Mouse (Mus musculus) forebrain, embryonic 11.5 days (tissue): ENCODE data around the gene Nf2. TPM values are rescaled to one million over a fixed set of nuclear protein-coding genes. Genes with fewer than 3 reads are reported as not detected.

Source experiments
- microRNA-seq: library from miRNA; unstranded; fragments of <30 nt; microRNA quantifications from one replicate; pipeline ENCODE4, GENCODE M21; 2016; ENCODE audit not compliant: insufficient number of aligned reads
- polyA plus RNA-seq: library from polyadenylated mRNA; unstranded; fragments of >200 nt; fragmentation: Nextera tagmentation; extraction: Ambion mirVana; gene quantifications from 2 replicates; pipeline ENCODE4 v1.2.1, GENCODE M21; 2014

The Nf2 gene
- polyA plus RNA-seq, 1 experiment from 2014 or later, result 57.4 TPM

Small RNAs within 50 kb of the gene (microRNA-seq; reads per million reads assigned to microRNA genes)
- 2.5 reads per million for gene Mir6918

Other genes with a start within 250 kb of the Nf2 start
- gene Gm11032, start 229.5 kb downstream of the Nf2 start, polyA plus RNA-seq, result not detected in 2 replicates
- gene Ascc2, start 211.8 kb downstream of the Nf2 start, polyA plus RNA-seq, result 36.7 and 39.2 TPM in 2 replicates
- gene Uqcr10, start 145.2 kb downstream of the Nf2 start, polyA plus RNA-seq, result 550 and 552 TPM in 2 replicates
- 70.9 and 76.4 TPM in 2 replicates for gene Zmat5, start 144.9 kb downstream of the Nf2 start, polyA plus RNA-seq
- 0.57 and 0.79 TPM in 2 replicates for gene Cabp7, start 102.8 kb downstream of the Nf2 start, polyA plus RNA-seq
- 77.5 and 80.0 TPM in 2 replicates for gene Nipsnap1, start 24.4 kb upstream of the Nf2 start, polyA plus RNA-seq
- 54.7 and 61.3 TPM in 2 replicates for gene Thoc5, start 45.8 kb upstream of the Nf2 start, polyA plus RNA-seq
- 0.17 and 0.21 TPM in 2 replicates for gene Nefh, start 98.5 kb upstream of the Nf2 start, polyA plus RNA-seq
- gene Ap1b1, start 137.3 kb upstream of the Nf2 start, polyA plus RNA-seq, result 59.2 and 66.4 TPM in 2 replicates
- 0.23 and 0.99 TPM in 2 replicates for gene Rasl10a, start 208.6 kb upstream of the Nf2 start, polyA plus RNA-seq
- gene Gas2l1, start 215.8 kb upstream of the Nf2 start, polyA plus RNA-seq, result 36.3 and 39.7 TPM in 2 replicates
- 26.5 and 34.4 TPM in 2 replicates for gene Rhbdd3, start 249.4 kb upstream of the Nf2 start, polyA plus RNA-seq
- 509 and 539 TPM in 2 replicates for gene Ewsr1, start 249.7 kb upstream of the Nf2 start, polyA plus RNA-seq